Mouse (Mus musculus) cerebellum, adult 2 months (tissue): ENCODE results near the gene Trp53. TPM values are rescaled to one million over a fixed set of nuclear protein-coding genes. Genes with fewer than 3 reads are reported as not detected.

Experiments used
- DNase-seq, 2 experiments: peaks; one replicate each; pipeline ENCODE4 v3.0.0; 2021
- H3K27ac ChIP-seq: fragments of 200-500 bp; 2 replicates; pipeline ENCODE4 v1.5.1; 2012; ENCODE audit warnings: low read length, control low read depth, inconsistent platforms; ENCODE audit not compliant: insufficient read depth
- H3K27me3 ChIP-seq: fragments of 200-500 bp; 2 replicates; pipeline ENCODE4 v1.6.1; 2012; ENCODE audit warnings: inconsistent platforms, mild to moderate bottlenecking, low read length, moderate library complexity; ENCODE audit not compliant: control insufficient read depth, insufficient read depth
- H3K4me1 ChIP-seq: fragments of 200-500 bp; 2 replicates; pipeline ENCODE4 v1.6.1; 2011; ENCODE audit warnings: low read length; ENCODE audit not compliant: control insufficient read depth, insufficient read depth
- H3K4me3 ChIP-seq: fragments of 200-500 bp; replicated peaks from 2 replicates; pipeline ENCODE3; 2011; ENCODE audit warnings: mild to moderate bottlenecking, low read depth, low read length, control low read depth; ENCODE audit not compliant: insufficient read depth
- CTCF ChIP-seq: fragments of 200-500 bp; IDR thresholded peaks from 2 replicates; pipeline ENCODE4 v1.5.1; 2011; ENCODE audit warnings: low read depth, mild to moderate bottlenecking, control low read depth, low read length, moderate library complexity, borderline replicate concordance; ENCODE audit not compliant: insufficient read depth
- POLR2A ChIP-seq: fragments of 200-500 bp; IDR thresholded peaks from 2 replicates; pipeline ENCODE4 v1.6.1; 2011; ENCODE audit warnings: low read length, control low read depth, borderline replicate concordance; ENCODE audit not compliant: insufficient read depth
- WGBS: fragments of 180-500 bp; shearing (Covaris S2); methylation state at CpG from one replicate; pipeline ENCODE4 v1.1.7; 2018; 5-methylcytosine and 5-hydroxymethylcytosine counted together
- polyA plus RNA-seq: library from polyadenylated mRNA; depleted of rRNA; stranded (reverse); fragments of >200 nt; gene quantifications from 2 replicates; pipeline ENCODE4 v1.2.3, GENCODE M21; 2012

Trp53 gene
- polyA plus RNA-seq, 1 experiment, result 34.7 TPM

GRCm38 (mm10) chr11:69591899-69592637 lies 11.9 kb downstream of the Trp53 start:
- 14% methylated on average over 7 of the region's 7 CpGs for WGBS
- H3K27ac ChIP-seq, result peak overlapping the region; percentile 44; the same call in 1 of the 2 replicates
- H3K4me3 ChIP-seq, result no peak overlapping the region
- no peaks in the 10 kb centered on the region for H3K27me3 ChIP-seq
- TF ChIP-seq CTCF (no peak), POLR2A (no peak)
- DNase-seq, result peak; percentile 57 to 66
- H3K4me1 ChIP-seq, result no peaks in the 10 kb centered on the region; the same call in 1 of the 2 replicates

- WGBS, result 78% methylated on average over 4 of the region's 4 CpGs
- TF ChIP-seq POLR2A (no peak), CTCF (no peak)
- DNase-seq, result no peak
- Histone ChIP-seq H3K4me1 (no peaks in the 10 kb centered on the region; the same call in 1 of the 2 replicates), H3K27me3 (no peaks in the 10 kb centered on the region), H3K27ac (peak overlapping the region; percentile 44; the same call in 1 of the 2 replicates), H3K4me3 (no peak overlapping the region)
These were observed 12.6 kb downstream of the Trp53 start for GRCm38 (mm10) chr11:69592799-69593198.

DNA sequence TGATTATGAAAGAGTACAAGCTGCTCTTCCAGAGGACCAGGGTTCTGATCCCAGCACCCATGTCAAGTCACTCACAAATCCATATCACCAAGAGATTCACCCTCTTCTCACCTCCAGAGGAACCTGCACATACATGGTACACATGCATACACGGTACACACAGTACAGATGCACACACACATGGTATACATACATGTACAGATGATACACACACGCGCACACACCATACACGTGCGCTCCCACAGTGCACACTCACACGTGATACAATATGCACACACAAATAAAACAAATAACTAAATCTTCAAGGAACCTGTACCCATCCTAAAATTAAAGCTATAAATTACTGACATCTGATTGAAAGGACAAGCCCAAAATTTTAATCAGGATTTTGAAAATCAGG lies 14.7 kb downstream of the Trp53 start:
- no peak overlapping the region for H3K27ac ChIP-seq
- peaks cover 2% of the 10 kb centered on the region for H3K4me1 ChIP-seq
- no peak overlapping the region for H3K4me3 ChIP-seq
- H3K27me3 ChIP-seq, result no peaks in the 10 kb centered on the region
- WGBS, result 95% methylated on average over 6 of the region's 6 CpGs
- TF ChIP-seq CTCF (no peak), POLR2A (no peak)
- DNase-seq, result no peak

DNA sequence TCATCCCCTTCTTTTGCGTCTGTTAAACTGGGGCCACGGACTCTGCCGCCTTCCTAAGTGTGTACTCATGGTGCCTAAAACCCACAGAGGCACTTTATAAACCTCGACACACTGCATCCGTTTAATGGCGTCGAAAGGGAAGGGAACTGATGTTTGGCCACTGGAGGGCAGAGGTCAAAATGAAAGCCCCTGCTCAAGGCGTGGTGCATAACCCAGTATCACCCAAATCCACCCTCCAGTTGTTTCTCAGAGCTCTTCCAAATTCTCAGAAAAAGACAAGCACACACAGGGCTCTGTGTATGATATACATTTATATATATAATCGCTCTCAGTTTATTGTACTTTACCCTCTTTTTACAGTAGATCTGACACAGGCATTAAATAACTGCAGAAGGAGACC lies 19.3 kb downstream of the Trp53 start:
- TF ChIP-seq POLR2A, result no peak
- TF ChIP-seq CTCF, result no peak
- DNase-seq, result no peak
- no peaks in the 10 kb centered on the region for H3K27me3 ChIP-seq
- no peak overlapping the region for H3K27ac ChIP-seq
- H3K4me3 ChIP-seq, result no peak overlapping the region
- H3K4me1 ChIP-seq, result peaks cover 28% of the 10 kb centered on the region
- WGBS, result 21% methylated on average over 9 of the region's 9 CpGs

DNA sequence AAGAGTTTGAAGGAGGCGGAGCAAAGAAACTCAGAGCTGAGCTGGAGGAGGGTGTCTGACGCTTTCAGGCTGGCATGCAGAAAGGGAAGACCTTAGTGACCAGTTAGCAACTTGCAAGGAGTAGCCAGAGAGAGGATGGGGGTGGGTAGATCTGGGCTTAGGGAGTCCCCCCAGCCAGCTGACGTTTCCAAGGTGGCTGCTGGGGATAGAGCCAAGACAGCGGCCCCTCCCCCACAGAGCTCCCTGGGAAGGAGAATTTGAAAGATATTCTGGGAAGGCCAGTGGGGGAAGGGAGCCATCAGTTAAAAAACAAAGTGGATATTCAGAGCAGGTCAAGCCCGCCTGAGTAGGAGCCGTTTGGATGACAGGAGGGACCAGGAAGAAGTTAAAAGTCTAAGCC lies 19.9 kb downstream of the Trp53 start:
- TF ChIP-seq CTCF, result no peak
- no peak for TF ChIP-seq POLR2A
- WGBS, result 6% methylated on average over 6 of the region's 6 CpGs
- peak; percentile 62 to 67 for DNase-seq
- Histone ChIP-seq H3K27me3 (no peaks in the 10 kb centered on the region), H3K27ac (peak overlapping the region; percentile 55; the same call in 1 of the 2 replicates), H3K4me3 (no peak overlapping the region), H3K4me1 (peaks cover 28% of the 10 kb centered on the region)

DNA sequence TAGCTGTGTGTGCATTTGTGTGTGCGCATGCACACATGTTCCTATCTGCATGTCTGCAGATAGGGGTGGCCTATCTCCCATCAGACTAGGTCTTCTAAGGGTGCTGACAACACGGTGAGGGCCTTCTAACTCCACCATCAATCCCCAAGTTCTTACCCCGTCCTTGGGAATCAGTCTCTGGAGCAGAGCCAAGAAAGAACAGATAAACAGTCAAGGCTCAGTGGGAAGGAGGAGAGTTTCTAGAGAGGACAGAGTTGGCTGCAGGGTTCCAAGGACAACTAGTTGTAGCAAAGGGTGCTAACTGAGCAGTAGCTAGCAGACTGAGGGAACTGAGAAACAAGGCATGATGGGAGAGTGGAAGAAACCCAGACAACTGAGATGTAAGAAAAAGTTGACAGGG lies 21.6 kb downstream of the Trp53 start:
- Histone ChIP-seq H3K4me1 (peaks cover 28% of the 10 kb centered on the region), H3K27ac (peak overlapping the region; percentile 19; the same call in 1 of the 2 replicates), H3K27me3 (no peaks in the 10 kb centered on the region), H3K4me3 (no peak overlapping the region)
- no peak for DNase-seq
- 33% methylated on average over 3 of the region's 3 CpGs for WGBS
- no peak for TF ChIP-seq CTCF
- no peak for TF ChIP-seq POLR2A

GRCm38 (mm10) chr11:69603516-69603915 lies 23.4 kb downstream of the Trp53 start:
- peaks cover 28% of the 10 kb centered on the region for H3K4me1 ChIP-seq
- H3K27me3 ChIP-seq, result no peaks in the 10 kb centered on the region
- H3K27ac ChIP-seq, result peak overlapping the region; percentile 97
- H3K4me3 ChIP-seq, result peak overlapping the region; percentile 78
- TF ChIP-seq CTCF (no peak), POLR2A (no peak)
- DNase-seq, result no peak
- WGBS, result 5% methylated on average over 8 of the region's 8 CpGs

DNA sequence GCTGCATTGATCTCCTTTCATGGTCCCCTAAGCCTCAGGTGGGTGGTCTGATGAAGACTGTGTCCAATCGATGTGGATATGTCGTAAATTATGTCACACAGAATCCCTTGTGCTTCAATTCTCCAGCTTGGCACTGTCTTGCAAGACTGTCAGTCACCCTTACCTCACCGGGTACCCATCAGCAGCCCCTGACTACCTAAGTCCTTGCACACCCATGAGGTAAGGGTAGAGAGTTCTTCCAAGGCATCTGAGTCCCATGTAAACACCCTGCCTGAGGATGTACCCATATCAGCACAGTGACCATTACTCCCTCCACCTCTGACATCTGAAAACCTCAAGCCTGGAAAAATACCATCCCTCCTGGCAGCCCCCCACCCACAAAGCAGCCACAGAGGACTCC lies 24.2 kb downstream of the Trp53 start:
- 8% methylated on average over 3 of the region's 3 CpGs for WGBS
- Histone ChIP-seq H3K4me1 (peaks cover 28% of the 10 kb centered on the region), H3K27ac (peak overlapping the region; percentile 97), H3K4me3 (peak overlapping the region; percentile 78), H3K27me3 (no peaks in the 10 kb centered on the region)
- no peak for TF ChIP-seq POLR2A
- TF ChIP-seq CTCF, result no peak
- DNase-seq, result peak; percentile 45 to 57
